Mouse (Mus musculus) heart, adult 2 months (tissue): ENCODE results near the gene Kng1.

Source experiments
- CTCF ChIP-seq: fragments of 200-600 bp; IDR thresholded peaks from 2 replicates; pipeline ENCODE4 v1.8.1; 2022; ENCODE audit warnings: antibody characterized with exemption, mild to moderate bottlenecking, moderate library complexity
- EP300 ChIP-seq: fragments of 200-500 bp; IDR thresholded peaks from 2 replicates; pipeline ENCODE4 v1.6.1; 2011; ENCODE audit warnings: low read depth, low read length, control low read depth; ENCODE audit not compliant: insufficient read depth
- POLR2A ChIP-seq: fragments of 200-500 bp; IDR thresholded peaks from 2 replicates; pipeline ENCODE4 v1.6.1; 2011; ENCODE audit warnings: mild to moderate bottlenecking, low read depth, low read length, control low read depth; ENCODE audit not compliant: insufficient read depth

DNA sequence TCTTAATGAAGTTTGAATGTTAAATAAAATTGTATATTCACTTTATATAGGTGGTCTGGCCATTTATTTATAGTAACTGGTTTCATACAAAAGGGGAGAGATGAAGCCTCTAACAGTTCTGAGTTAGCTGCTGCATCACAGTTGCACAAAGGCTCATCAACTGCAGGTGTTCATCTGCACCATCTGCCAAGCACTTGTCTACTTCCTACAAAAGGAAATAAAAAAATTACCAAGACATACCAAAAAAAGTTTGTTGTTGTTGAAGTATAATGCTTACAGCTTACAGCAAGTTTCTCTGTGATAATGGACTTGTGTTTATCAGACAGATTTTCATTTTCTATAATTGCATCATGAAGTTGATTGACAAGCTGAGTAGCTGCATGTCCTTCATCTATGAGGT, 56.2 kb downstream of the Kng1 start:
- TF ChIP-seq POLR2A = no peak; the same call in 1 of the 2 replicates
- TF ChIP-seq CTCF = no peak
- no peak for TF ChIP-seq EP300
